Mouse (Mus musculus) heart, embryonic 15.5 days (tissue): ENCODE results near the gene Olfr1274-ps. TPM values are rescaled to one million over a fixed set of nuclear protein-coding genes. Genes with fewer than 3 reads are reported as not detected.
"Not testable (repeated sequence)": the region's sequence is repeated elsewhere in the genome, so short reads cannot be mapped to it uniquely, and the experiment has no call there.

ENCODE experiments used
- ATAC-seq: fragments of 200-750 bp; cut with Nextera tagmentation; replicated peaks from 2 replicates; pipeline ENCODE4 v1.8.0; 2017; ENCODE audit warnings: low read depth, moderate TSS enrichment; ENCODE audit not compliant: insufficient number of reproducible peaks, insufficient read depth, low FRiP score
- H3K27ac ChIP-seq: fragments of 300-500 bp; sonication (generic); 2 replicates; pipeline ENCODE4 v1.5.1; 2015; ENCODE audit warnings: mild to moderate bottlenecking, inconsistent platforms
- H3K27me3 ChIP-seq: fragments of 300-500 bp; sonication (generic); 2 replicates; pipeline ENCODE4 v1.6.1; 2015; ENCODE audit warnings: inconsistent platforms
- H3K36me3 ChIP-seq: fragments of 300-500 bp; sonication (generic); 2 replicates; pipeline ENCODE4 v1.6.1; 2015; ENCODE audit warnings: mild to moderate bottlenecking, inconsistent platforms
- H3K4me1 ChIP-seq: fragments of 300-500 bp; sonication (generic); replicated peaks from 2 replicates; pipeline ENCODE4 v1.6.1; 2015; ENCODE audit warnings: inconsistent platforms
- H3K4me2 ChIP-seq: fragments of 300-500 bp; sonication (generic); 2 replicates; pipeline ENCODE4 v1.6.1; 2015; ENCODE audit warnings: inconsistent platforms, mild to moderate bottlenecking, moderate library complexity
- H3K4me3 ChIP-seq: fragments of 300-500 bp; sonication (generic); 2 replicates; pipeline ENCODE4 v1.5.1; 2015; ENCODE audit warnings: mild to moderate bottlenecking, inconsistent platforms
- H3K9ac ChIP-seq: fragments of 300-500 bp; sonication (generic); 2 replicates; pipeline ENCODE4 v1.6.1; 2015; ENCODE audit warnings: mild to moderate bottlenecking, inconsistent platforms
- H3K9me3 ChIP-seq: fragments of 300-500 bp; sonication (generic); replicated peaks from 2 replicates; pipeline ENCODE4 v1.6.1; 2016; ENCODE audit warnings: inconsistent platforms
- WGBS: fragments of 180-500 bp; shearing (Covaris S2); methylation state at CpG from one replicate; pipeline ENCODE4 v1.1.7; 2015; ENCODE audit warnings: mixed read lengths; 5-methylcytosine and 5-hydroxymethylcytosine counted together
- polyA plus RNA-seq: library from polyadenylated mRNA; unstranded; fragments of >200 nt; fragmentation: Nextera tagmentation; extraction: Ambion mirVana; gene quantifications from 2 replicates; pipeline ENCODE4 v1.2.1, GENCODE M21; 2015

Olfr1274-ps gene
- polyA plus RNA-seq: not detected in 2 replicates

DNA sequence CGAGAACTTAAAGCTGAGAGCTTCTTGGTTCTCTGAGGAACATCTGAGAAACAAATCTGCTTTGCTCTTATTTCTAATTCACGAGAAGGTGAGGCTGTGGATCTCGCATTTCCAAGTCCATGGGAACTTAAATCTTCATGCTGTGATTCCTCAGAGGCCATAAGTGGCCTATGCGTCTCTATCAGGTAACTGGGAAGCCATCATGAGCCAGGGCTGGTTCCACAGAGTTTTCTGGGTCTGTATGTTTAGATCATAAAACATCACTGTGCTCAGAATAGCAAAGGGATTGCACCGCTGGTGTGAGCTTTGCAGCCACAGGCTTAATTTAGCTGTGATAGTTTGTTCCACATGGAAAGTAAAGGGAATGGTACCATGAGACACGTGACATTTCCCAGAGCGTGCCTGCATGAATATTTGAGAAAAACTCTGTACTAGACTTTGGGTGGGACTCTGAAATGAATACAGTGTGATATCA lies at the start of gene Olfr1274-ps:
Gene Olfr1274-ps, plus strand, starts transcription at position 51 of the 475 bp plus-strand sequence.
- not testable (repeated sequence) for H3K4me3 ChIP-seq, H3K36me3 ChIP-seq, H3K4me1 ChIP-seq, ATAC-seq, H3K27me3 ChIP-seq, H3K9me3 ChIP-seq, H3K27ac ChIP-seq, H3K4me2 ChIP-seq, H3K9ac ChIP-seq
- 66% methylated on average over 5 of the region's 7 CpGs for WGBS

DNA sequence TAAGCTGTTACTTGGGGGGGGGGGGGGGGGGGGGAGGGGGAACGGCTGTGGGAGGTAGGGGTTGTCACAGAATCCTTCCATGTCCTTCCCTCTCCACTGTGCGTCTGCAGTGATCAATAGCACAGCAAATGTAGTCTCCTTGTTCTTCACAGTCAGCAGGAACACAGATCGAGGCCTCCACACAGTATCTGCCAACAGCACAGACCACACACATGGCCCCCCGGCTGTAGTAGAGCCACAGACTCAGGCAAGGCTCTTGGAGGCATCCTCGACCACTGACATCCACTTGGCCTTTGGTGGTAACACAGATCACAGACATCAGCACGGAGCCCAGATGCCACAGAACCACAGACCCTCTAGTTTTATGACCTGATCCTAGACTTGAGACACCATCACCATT lies 47.4 kb upstream of the Olfr1274-ps start:
- not testable (repeated sequence) for H3K4me3 ChIP-seq
- WGBS: no CpG with 5 or more reads among the region's 6 CpGs

DNA sequence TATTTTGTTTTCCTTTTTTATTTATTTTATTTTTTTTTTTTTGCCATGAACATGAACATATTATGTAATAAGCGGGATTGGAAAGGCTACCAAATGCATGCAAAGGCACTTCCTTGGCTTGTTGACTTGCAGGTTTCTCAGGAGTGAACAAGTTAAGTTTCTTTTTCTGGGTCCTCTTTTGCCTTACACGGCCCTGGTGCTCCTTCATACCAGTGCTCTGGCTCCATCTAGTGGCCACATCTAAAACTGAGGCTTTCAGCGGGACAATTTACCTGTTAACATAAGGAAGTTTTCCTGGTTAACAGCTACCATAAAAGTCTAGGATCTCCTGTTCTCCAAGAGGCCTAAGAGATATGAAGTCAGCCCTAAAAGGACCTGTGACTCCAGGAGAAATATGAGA lies 46.9 kb upstream of the Olfr1274-ps start:
- not testable (repeated sequence) for H3K4me3 ChIP-seq, H3K4me2 ChIP-seq, H3K4me1 ChIP-seq, H3K9me3 ChIP-seq, H3K9ac ChIP-seq, H3K27ac ChIP-seq, ATAC-seq, H3K36me3 ChIP-seq, H3K27me3 ChIP-seq
- no CpG with 5 or more reads among the region's 3 CpGs for WGBS

More for the DNA sequence above, 47.4 kb upstream of the Olfr1274-ps start:
- H3K4me2 ChIP-seq, H3K9me3 ChIP-seq, H3K27me3 ChIP-seq, H3K9ac ChIP-seq, H3K4me1 ChIP-seq, ATAC-seq, H3K36me3 ChIP-seq, H3K27ac ChIP-seq: not testable (repeated sequence)

DNA sequence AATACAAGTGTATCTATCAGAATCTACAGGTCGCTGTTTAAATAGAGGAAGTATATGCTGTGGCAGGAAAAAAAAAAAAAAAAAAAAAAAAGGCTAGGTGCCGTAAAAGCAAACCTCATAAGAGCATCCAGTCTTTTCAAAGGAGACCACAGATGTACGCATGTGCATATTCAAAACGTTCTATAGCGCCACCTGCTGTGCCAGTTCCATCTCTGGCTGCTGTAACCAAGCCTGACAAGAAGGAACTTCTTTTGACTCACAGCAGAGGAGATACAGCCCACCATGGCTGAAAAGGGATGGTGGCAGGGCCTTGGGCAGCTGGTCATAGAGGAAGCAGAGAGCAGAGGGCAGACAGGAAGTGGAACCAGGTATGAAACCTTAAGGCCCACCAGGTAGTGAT lies 39.3 kb upstream of the Olfr1274-ps start:
- H3K27me3 ChIP-seq, H3K36me3 ChIP-seq, ATAC-seq, H3K4me1 ChIP-seq, H3K4me3 ChIP-seq, H3K9me3 ChIP-seq, H3K27ac ChIP-seq, H3K9ac ChIP-seq, H3K4me2 ChIP-seq: not testable (repeated sequence)
- no CpG with 5 or more reads among the region's 5 CpGs for WGBS

DNA sequence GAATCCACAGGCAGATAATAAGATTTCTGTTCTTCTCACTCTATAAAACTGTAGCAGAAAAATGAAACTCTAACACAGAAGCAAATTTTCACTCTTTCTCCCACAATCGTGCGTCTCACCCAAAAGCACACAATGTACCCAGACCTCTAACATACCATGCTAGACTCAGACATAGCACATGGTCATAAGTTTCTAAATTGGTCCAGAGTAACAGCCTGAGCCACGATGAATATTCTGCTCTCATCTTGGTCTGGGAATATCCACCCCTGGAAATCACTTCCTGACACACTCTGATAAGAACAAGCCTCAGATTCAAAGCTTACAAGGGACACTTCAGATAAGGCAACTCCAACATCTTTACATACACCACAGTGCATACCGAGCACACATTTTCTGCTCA lies 38.3 kb upstream of the Olfr1274-ps start:
- not testable (repeated sequence) for H3K9me3 ChIP-seq, H3K4me1 ChIP-seq, H3K9ac ChIP-seq, ATAC-seq, H3K4me3 ChIP-seq, H3K27ac ChIP-seq, H3K36me3 ChIP-seq, H3K27me3 ChIP-seq, H3K4me2 ChIP-seq
- WGBS: no CpG with 5 or more reads among the region's 4 CpGs

DNA sequence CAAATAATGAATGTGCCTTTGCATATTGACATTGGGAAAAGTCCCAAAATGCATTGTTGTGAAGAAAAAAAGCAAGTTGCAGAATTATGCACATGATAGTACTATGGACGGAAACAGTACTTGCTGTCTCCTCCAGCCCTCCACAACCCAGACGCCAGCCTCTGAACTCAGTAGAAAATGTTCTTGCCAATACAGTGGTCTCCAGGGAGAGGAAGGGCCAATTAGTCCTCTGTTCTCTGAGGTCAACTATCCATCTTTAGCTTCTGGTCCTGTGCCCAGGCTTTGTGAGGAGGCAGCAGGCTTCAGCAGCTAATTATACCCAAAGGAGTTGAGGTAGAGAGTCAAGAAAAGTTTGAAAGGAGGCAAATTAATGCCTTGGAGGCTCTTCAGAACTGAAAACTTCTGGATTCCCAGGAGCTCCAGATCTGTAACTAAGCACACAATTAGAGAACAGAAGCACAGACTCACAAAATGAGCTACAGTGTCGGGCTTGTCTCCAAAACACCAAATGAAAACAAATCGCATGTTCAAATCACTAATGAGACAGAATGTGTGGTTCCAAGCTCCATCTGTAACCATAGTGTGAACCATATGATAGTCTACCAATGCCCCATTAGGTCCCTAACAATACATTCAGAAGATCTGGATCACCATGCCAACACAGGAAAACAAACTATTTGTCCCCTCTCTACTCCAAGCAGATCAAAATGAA lies 15.8 kb downstream of the Olfr1274-ps start:
- not testable (repeated sequence) for H3K4me1 ChIP-seq, H3K4me3 ChIP-seq, H3K27me3 ChIP-seq, H3K4me2 ChIP-seq, ATAC-seq, H3K9ac ChIP-seq, H3K36me3 ChIP-seq, H3K27ac ChIP-seq, H3K9me3 ChIP-seq
- WGBS: 81% methylated on average over 4 of the region's 4 CpGs

DNA sequence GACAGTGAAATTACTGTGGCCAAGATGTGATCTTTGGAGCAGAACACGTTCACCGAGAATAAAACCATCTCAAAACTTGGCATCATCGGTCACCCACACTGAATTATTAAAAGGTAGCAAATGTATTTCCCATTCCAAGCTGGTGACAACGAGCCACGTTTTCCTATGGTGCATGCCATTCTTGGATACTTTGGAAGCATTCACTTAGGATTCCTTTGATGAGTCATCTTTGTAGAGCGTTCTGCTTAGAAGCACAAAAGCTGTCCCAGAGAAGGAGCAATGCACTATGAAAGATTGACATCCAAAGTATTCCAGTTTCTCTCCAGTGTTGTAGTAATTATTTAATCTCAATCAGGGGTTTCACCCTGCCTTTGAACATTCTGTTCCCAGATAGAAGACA lies 23.8 kb downstream of the Olfr1274-ps start:
- not testable (repeated sequence) for H3K9ac ChIP-seq, H3K27me3 ChIP-seq, H3K36me3 ChIP-seq, H3K9me3 ChIP-seq, ATAC-seq, H3K27ac ChIP-seq, H3K4me1 ChIP-seq, H3K4me2 ChIP-seq, H3K4me3 ChIP-seq
- WGBS: 71% methylated on average over 6 of the region's 6 CpGs

DNA sequence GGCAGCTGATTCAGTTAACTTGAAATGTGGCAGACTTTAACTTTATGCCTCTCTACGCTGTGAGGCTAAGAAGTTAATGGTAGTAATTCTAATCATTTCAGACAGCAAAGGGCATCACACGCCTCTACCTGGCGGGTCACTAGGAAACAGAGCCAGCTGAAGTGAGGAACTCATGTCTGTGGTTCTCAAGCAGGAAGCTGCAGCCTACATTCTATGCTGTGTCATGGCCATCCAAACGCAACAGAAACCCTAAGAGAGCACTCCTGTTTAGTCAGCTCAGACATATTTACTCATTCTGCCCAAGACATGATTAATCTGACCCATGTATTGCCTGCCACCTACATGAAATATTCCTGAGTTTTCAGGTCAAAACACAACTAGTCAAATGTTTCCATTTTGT lies 26.5 kb downstream of the Olfr1274-ps start:
- not testable (repeated sequence) for ATAC-seq, H3K4me2 ChIP-seq, H3K27ac ChIP-seq, H3K9me3 ChIP-seq, H3K36me3 ChIP-seq, H3K4me3 ChIP-seq, H3K27me3 ChIP-seq, H3K9ac ChIP-seq, H3K4me1 ChIP-seq
- WGBS: no CpG with 5 or more reads among the region's 4 CpGs

DNA sequence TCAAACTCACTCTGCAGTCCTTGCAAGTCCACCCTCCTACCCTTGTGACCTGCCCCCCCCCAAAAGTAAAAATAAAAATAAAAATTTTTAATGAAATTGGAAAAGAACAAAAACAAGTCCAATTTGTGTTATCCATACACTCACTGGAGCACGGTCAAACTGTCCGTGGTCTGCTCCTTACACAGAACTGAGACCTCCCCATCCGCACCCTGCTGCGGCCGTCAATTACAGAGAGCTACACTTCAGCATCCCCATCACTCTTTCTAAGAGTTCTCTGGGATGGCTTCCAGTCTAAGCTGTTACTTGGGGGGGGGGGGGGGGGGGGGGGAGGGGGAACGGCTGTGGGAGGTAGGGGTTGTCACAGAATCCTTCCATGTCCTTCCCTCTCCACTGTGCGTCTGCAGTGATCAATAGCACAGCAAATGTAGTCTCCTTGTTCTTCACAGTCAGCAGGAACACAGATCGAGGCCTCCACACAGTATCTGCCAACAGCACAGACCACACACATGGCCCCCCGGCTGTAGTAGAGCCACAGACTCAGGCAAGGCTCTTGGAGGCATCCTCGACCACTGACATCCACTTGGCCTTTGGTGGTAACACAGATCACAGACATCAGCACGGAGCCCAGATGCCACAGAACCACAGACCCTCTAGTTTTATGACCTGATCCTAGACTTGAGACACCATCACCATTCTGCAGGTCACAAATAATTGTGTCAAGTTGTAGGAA lies 30.7 kb downstream of the Olfr1274-ps start:
- ATAC-seq, H3K4me1 ChIP-seq, H3K9ac ChIP-seq, H3K4me2 ChIP-seq, H3K9me3 ChIP-seq, H3K27me3 ChIP-seq, H3K27ac ChIP-seq, H3K4me3 ChIP-seq, H3K36me3 ChIP-seq: not testable (repeated sequence)
- WGBS: 29% methylated on average over 1 of the region's 11 CpGs

DNA sequence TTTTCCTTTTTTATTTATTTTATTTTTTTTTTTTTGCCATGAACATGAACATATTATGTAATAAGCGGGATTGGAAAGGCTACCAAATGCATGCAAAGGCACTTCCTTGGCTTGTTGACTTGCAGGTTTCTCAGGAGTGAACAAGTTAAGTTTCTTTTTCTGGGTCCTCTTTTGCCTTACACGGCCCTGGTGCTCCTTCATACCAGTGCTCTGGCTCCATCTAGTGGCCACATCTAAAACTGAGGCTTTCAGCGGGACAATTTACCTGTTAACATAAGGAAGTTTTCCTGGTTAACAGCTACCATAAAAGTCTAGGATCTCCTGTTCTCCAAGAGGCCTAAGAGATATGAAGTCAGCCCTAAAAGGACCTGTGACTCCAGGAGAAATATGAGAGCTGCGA lies 31.3 kb downstream of the Olfr1274-ps start:
- not testable (repeated sequence) for H3K9me3 ChIP-seq, H3K27me3 ChIP-seq, H3K9ac ChIP-seq, H3K4me3 ChIP-seq, H3K4me1 ChIP-seq, ATAC-seq, H3K4me2 ChIP-seq, H3K36me3 ChIP-seq, H3K27ac ChIP-seq
- no CpG with 5 or more reads among the region's 4 CpGs for WGBS

DNA sequence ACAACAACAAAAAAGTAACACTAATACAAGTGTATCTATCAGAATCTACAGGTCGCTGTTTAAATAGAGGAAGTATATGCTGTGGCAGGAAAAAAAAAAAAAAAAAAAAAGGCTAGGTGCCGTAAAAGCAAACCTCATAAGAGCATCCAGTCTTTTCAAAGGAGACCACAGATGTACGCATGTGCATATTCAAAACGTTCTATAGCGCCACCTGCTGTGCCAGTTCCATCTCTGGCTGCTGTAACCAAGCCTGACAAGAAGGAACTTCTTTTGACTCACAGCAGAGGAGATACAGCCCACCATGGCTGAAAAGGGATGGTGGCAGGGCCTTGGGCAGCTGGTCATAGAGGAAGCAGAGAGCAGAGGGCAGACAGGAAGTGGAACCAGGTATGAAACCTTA lies 39.0 kb downstream of the Olfr1274-ps start:
- not testable (repeated sequence) for H3K4me1 ChIP-seq, H3K27me3 ChIP-seq, ATAC-seq, H3K9me3 ChIP-seq, H3K9ac ChIP-seq, H3K4me2 ChIP-seq, H3K27ac ChIP-seq, H3K36me3 ChIP-seq, H3K4me3 ChIP-seq
- WGBS: 89% methylated on average over 1 of the region's 5 CpGs

DNA sequence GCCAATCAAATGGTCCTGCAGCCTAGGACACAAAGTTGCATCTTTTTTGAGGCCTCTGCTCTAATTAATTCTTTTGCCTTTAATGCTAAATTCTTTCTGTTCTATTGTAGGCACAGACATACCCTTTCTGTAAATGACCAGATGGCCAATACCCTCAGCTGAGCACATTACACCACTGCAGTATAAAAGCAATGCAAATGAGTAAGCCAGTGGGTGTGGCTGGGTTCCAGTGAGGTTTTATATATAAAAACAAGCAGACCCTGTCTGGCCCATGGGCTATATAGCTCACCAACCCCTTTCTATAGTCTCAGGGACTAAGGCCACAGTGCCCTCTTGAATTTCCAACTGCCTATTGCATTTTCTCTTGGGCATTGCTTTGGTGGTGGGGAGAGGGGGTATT lies 41.7 kb downstream of the Olfr1274-ps start:
- not testable (repeated sequence) for H3K27ac ChIP-seq, H3K9me3 ChIP-seq, H3K36me3 ChIP-seq, H3K9ac ChIP-seq, H3K27me3 ChIP-seq, ATAC-seq, H3K4me3 ChIP-seq, H3K4me1 ChIP-seq, H3K4me2 ChIP-seq
